Mouse (Mus musculus): ENCODE measurements around the gene Sh3bp4. TPM values are rescaled to one million over a fixed set of nuclear protein-coding genes. Genes with fewer than 3 reads are reported as not detected.

Gene Sh3bp4
- polyA plus RNA-seq, 1 experiment from 2014 or later = 25.9 TPM

- H3K9me3 ChIP-seq (replicated peaks) = no peaks in the 10 kb centered on the region
- H3K36me3 ChIP-seq = 0 out of 2 replicates have a peak, but pooled peaks cover 7% of the 10 kb centered on the region
- 92% methylated on average over 7 of the region's 7 CpGs for WGBS
- DNase-seq (ENCODE audit: low spot score) = no peak
- no peak overlapping the region for H3K4me3 ChIP-seq
- H3K4me1 ChIP-seq = 0 out of 2 replicates have a peak, but pooled peaks cover 4% of the 10 kb centered on the region
- H3K27ac ChIP-seq = no peak overlapping the region
- no peaks in the 10 kb centered on the region for H3K27me3 ChIP-seq (ENCODE audit: low read depth, poor library complexity, severe bottlenecking)
These were observed 53.9 kb downstream of the Sh3bp4 start for GRCm38 (mm10) chr1:89124076-89124475.

DNA sequence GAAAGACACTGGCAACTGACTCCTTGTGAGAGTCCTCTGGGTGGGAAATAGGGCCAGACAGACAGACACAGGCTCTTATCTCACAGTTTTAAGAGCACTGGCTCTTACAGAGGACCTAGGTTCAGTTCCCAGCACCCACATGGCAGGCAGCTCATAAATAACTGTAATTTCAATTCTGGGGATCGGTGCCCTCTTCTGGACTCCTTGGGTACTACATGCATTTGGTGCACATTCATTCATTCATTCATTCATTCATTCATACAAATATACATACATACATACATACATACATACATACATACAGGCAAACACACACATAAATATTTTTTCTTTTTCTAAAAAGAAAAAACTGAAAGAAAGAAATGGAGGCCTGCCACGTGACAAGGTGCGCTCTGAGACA is 56.9 kb downstream of the Sh3bp4 start:
- Histone ChIP-seq H3K4me3 (no peak overlapping the region), H3K9me3 (replicated peaks) (no peaks in the 10 kb centered on the region), H3K36me3 (peaks cover 12% of the 10 kb centered on the region; the same call in 1 of the 2 replicates), H3K4me1 (0 out of 2 replicates have a peak, but pooled peaks cover 6% of the 10 kb centered on the region), H3K27me3 (ENCODE audit: low read depth, poor library complexity, severe bottlenecking) (no peaks in the 10 kb centered on the region), H3K27ac (no peak overlapping the region)
- 97% methylated on average over 3 of the region's 3 CpGs for WGBS
- DNase-seq (ENCODE audit: low spot score) = no peak

DNA sequence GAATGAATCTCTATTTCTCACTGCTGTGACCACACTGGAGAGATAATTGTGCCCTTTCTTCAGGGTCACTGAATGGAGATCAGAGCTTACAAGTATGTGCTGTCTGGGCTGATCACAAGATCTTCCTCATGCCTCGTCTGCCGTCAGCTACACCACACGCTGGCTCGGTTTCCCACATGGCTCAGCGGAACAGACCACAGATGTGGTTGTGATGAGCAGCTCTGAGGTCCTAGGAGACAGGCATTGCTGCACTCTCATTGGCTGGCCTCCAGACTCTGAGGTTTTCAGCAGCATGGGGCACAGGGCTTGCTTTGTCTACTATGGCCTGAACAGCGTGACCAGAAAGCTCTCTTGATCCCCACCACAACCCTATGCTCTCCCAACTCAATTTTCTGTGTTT is 60.2 kb downstream of the Sh3bp4 start:
- H3K27me3 ChIP-seq (ENCODE audit: low read depth, poor library complexity, severe bottlenecking) = no peaks in the 10 kb centered on the region
- H3K4me1 ChIP-seq = peaks cover 20% of the 10 kb centered on the region
- no peak for DNase-seq (ENCODE audit: low spot score)
- H3K36me3 ChIP-seq = peaks cover 17% of the 10 kb centered on the region; the same call in 1 of the 2 replicates
- no peaks in the 10 kb centered on the region for H3K9me3 ChIP-seq (replicated peaks)
- H3K27ac ChIP-seq = no peak overlapping the region
- 95% methylated on average over 6 of the region's 6 CpGs for WGBS
- H3K4me3 ChIP-seq = no peak overlapping the region

DNA sequence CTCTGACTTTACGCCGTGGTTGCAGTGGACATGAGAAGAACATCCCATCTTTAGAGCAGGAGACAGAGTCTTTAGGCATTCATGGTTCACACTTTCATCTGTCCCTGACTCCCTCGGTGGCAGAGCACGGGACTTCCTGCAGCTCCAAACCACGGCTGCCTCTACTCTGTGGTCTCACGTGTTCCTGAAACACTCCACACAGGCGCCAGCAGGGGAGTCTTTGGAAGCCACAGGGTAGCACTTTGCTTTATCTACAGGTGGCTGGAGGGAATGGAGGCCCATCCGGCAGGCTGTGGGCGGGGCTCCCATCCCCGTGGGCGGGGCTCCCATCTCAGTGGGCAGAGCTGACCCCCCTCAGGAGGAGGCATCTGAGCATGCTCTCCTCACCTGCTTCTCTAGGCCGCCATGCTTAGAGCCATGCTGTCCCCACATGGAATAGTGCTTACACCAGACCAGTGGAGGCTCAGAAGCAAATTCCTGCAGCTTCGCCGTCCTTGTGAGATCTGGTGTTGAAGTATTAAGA is 60.9 kb downstream of the Sh3bp4 start:
- no peak overlapping the region for H3K27ac ChIP-seq
- 85% methylated on average over 14 of the region's 14 CpGs for WGBS
- no peaks in the 10 kb centered on the region for H3K27me3 ChIP-seq (ENCODE audit: low read depth, poor library complexity, severe bottlenecking)
- H3K36me3 ChIP-seq = peaks cover 17% of the 10 kb centered on the region; the same call in 1 of the 2 replicates
- no peak for DNase-seq (ENCODE audit: low spot score)
- H3K4me3 ChIP-seq = no peak overlapping the region
- H3K9me3 ChIP-seq (replicated peaks) = no peaks in the 10 kb centered on the region
- peaks cover 20% of the 10 kb centered on the region for H3K4me1 ChIP-seq

DNA sequence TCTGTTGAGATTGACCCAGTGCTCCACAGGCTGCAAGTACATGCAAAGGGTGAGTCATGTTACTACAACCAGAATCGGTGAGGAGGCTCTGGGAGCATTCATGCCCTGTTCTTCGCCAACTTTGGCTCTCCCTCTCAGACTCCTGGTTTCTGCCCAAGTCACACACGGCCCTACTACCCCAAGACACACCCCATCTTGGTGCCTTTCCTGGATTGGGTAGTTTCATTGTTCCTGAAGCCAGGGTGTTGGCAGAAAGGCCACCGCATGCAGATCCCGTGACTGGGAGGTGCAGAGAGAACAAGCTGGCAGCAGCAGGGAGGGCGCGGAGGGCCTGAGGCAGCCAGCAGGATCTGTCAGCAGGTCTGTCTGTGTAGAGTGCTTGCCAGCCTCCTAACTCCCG is 61.5 kb downstream of the Sh3bp4 start:
- Histone ChIP-seq H3K27me3 (ENCODE audit: low read depth, poor library complexity, severe bottlenecking) (no peaks in the 10 kb centered on the region), H3K4me3 (no peak overlapping the region), H3K27ac (no peak overlapping the region), H3K4me1 (peaks cover 20% of the 10 kb centered on the region), H3K36me3 (peaks cover 15% of the 10 kb centered on the region; the same call in 1 of the 2 replicates), H3K9me3 (replicated peaks) (no peaks in the 10 kb centered on the region)
- DNase-seq (ENCODE audit: low spot score) = no peak
- 92% methylated on average over 8 of the region's 8 CpGs for WGBS

- no peak for DNase-seq (ENCODE audit: low spot score)
- peaks cover 22% of the 10 kb centered on the region for H3K36me3 ChIP-seq
- no peak overlapping the region for H3K4me3 ChIP-seq
- 81% methylated on average over 4 of the region's 4 CpGs for WGBS
- H3K4me1 ChIP-seq = peaks cover 35% of the 10 kb centered on the region
- no peaks in the 10 kb centered on the region for H3K27me3 ChIP-seq (ENCODE audit: low read depth, poor library complexity, severe bottlenecking)
- no peak overlapping the region; the same call in 1 of the 2 replicates for H3K27ac ChIP-seq
- H3K9me3 ChIP-seq (replicated peaks) = no peaks in the 10 kb centered on the region
These were observed 63.1 kb downstream of the Sh3bp4 start for GRCm38 (mm10) chr1:89133266-89133665.

GRCm38 (mm10) chr1:89133717-89134116 is 63.5 kb downstream of the Sh3bp4 start:
- Histone ChIP-seq H3K27ac (no peak overlapping the region; the same call in 1 of the 2 replicates), H3K9me3 (replicated peaks) (no peaks in the 10 kb centered on the region), H3K4me1 (peaks cover 38% of the 10 kb centered on the region), H3K36me3 (peaks cover 24% of the 10 kb centered on the region), H3K27me3 (ENCODE audit: low read depth, poor library complexity, severe bottlenecking) (no peaks in the 10 kb centered on the region), H3K4me3 (no peak overlapping the region)
- no peak for DNase-seq (ENCODE audit: low spot score)
- WGBS = 86% methylated on average over 4 of the region's 4 CpGs

GRCm38 (mm10) chr1:89136089-89136811 is 66.0 kb downstream of the Sh3bp4 start:
- WGBS = 95% methylated on average over 13 of the region's 13 CpGs

DNA sequence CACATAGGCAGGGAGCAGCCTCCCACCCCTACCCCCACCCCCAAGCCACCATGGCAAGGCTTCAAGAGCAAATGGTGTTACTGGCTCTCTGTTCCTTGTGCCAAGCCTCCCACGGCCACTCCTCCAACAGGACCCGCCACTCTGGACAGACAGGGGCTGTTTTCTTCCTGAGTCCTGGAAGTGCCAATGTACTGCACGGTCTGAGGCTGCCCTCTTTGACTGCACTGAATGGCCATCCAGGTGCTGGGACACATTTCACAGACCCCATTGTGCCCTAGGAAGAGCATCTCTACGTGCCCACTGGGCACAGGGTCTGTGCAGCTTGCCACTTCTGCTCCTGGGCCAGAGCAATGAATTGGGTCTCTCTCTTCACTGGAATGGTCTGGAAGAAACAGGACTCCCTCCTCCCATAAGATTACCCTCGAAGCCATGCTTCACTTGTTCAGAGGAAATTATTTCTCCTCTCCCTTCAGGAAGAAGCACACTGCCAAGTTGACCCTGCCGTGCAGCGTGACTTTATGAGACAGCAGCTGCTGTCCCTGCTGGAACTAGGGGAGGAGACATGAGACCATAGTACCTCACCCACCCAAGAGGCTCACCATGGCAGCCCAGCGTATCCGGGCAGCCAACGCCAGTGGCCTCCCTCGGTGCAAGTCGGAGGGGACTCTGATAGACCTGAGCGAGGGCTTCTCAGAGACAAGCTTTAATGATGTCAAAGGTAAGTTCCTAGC is 67.0 kb downstream of the Sh3bp4 start:
- Histone ChIP-seq H3K36me3 (peaks cover 52% of the 10 kb centered on the region), H3K4me1 (peaks cover 32% of the 10 kb centered on the region), H3K27ac (peak overlapping the region; percentile 62), H3K4me3 (no peak overlapping the region), H3K9me3 (replicated peaks) (no peaks in the 10 kb centered on the region), H3K27me3 (ENCODE audit: low read depth, poor library complexity, severe bottlenecking) (no peaks in the 10 kb centered on the region)
- 82% methylated on average over 13 of the region's 13 CpGs for WGBS
- no peak for DNase-seq (ENCODE audit: low spot score)

More at GRCm38 (mm10) chr1:89136089-89136811, 66.0 kb downstream of the Sh3bp4 start:
- Histone ChIP-seq H3K36me3 (peaks cover 44% of the 10 kb centered on the region), H3K27me3 (ENCODE audit: low read depth, poor library complexity, severe bottlenecking) (no peaks in the 10 kb centered on the region), H3K4me1 (peaks cover 32% of the 10 kb centered on the region), H3K27ac (no peak overlapping the region), H3K9me3 (replicated peaks) (no peaks in the 10 kb centered on the region), H3K4me3 (no peak overlapping the region)
- DNase-seq (ENCODE audit: low spot score) = no peak

- 82% methylated on average over 5 of the region's 5 CpGs for WGBS
- no peak for DNase-seq (ENCODE audit: low spot score)
- H3K27me3 ChIP-seq (ENCODE audit: low read depth, poor library complexity, severe bottlenecking) = no peaks in the 10 kb centered on the region
- peaks cover 22% of the 10 kb centered on the region for H3K4me1 ChIP-seq
- H3K9me3 ChIP-seq (replicated peaks) = no peaks in the 10 kb centered on the region
- no peak overlapping the region for H3K27ac ChIP-seq
- H3K4me3 ChIP-seq = no peak overlapping the region
- H3K36me3 ChIP-seq = peaks cover 61% of the 10 kb centered on the region
These were observed 68.1 kb downstream of the Sh3bp4 start for GRCm38 (mm10) chr1:89138316-89138715.

- Histone ChIP-seq H3K9me3 (replicated peaks) (no peaks in the 10 kb centered on the region), H3K27me3 (ENCODE audit: low read depth, poor library complexity, severe bottlenecking) (no peaks in the 10 kb centered on the region), H3K4me1 (peaks cover 18% of the 10 kb centered on the region), H3K36me3 (peaks cover 75% of the 10 kb centered on the region), H3K27ac (no peak overlapping the region), H3K4me3 (no peak overlapping the region)
- DNase-seq (ENCODE audit: low spot score) = no peak
- 94% methylated on average over 9 of the region's 9 CpGs for WGBS
These were observed 69.9 kb downstream of the Sh3bp4 start for GRCm38 (mm10) chr1:89140113-89140512.

DNA sequence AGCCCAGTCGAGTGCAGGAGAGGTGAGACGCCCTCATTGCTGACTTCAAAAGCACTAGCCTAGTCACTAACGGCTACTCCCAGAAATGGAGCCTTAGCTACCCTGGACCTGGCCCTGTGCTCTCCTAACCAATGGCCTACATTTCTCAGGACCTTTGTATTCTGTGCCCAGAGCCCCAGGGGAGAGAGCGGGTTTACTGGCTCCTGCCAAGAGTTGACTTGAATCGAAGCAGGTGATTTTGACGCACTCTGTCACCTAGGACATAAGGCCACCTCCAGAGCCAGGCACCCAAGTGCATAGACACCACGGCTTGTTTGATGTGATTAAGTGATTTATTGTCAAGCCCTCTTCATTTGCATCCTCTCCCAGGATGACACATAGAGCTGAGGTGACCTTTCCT is 80.9 kb downstream of the Sh3bp4 start:
- Histone ChIP-seq H3K27me3 (ENCODE audit: low read depth, poor library complexity, severe bottlenecking) (no peaks in the 10 kb centered on the region), H3K4me1 (0 out of 2 replicates have a peak, but pooled peaks cover 3% of the 10 kb centered on the region), H3K4me3 (no peak overlapping the region), H3K27ac (no peak overlapping the region), H3K9me3 (replicated peaks) (no peaks in the 10 kb centered on the region), H3K36me3 (peaks cover 95% of the 10 kb centered on the region)
- DNase-seq (ENCODE audit: low spot score) = no peak
- WGBS = 82% methylated on average over 7 of the region's 7 CpGs

- H3K36me3 ChIP-seq = peaks cover 86% of the 10 kb centered on the region
- WGBS = 89% methylated on average over 7 of the region's 7 CpGs
These were observed 82.4 kb downstream of the Sh3bp4 start for GRCm38 (mm10) chr1:89152576-89152975.

More at GRCm38 (mm10) chr1:89152576-89152975, 82.4 kb downstream of the Sh3bp4 start:
- Histone ChIP-seq H3K9me3 (replicated peaks) (no peaks in the 10 kb centered on the region), H3K4me3 (no peak overlapping the region), H3K4me1 (no peaks in the 10 kb centered on the region), H3K27me3 (ENCODE audit: low read depth, poor library complexity, severe bottlenecking) (no peaks in the 10 kb centered on the region), H3K27ac (no peak overlapping the region)
- DNase-seq (ENCODE audit: low spot score) = no peak

All from limb, embryonic 10.5 days (tissue).